Mouse (Mus musculus) right cerebral cortex, postnatal 25 days (tissue): ENCODE data around the gene Wbp2nl.
A peak's percentile ranks its signal among the peaks of the same experiment; 100 is the strongest.

Source experiments
- DNase-seq: peaks from one replicate; pipeline ENCODE4 v3.0.0; 2022

The Wbp2nl gene

GRCm38 (mm10) chr15:82298764-82299561 is at the start of gene Wbp2nl:
Gene Wbp2nl (plus strand): TSS chr15:82298954.
- DNase-seq = no peak

GRCm38 (mm10) chr15:82251579-82251978 is 47.2 kb upstream of the Wbp2nl start:
- DNase-seq = no peak

DNA sequence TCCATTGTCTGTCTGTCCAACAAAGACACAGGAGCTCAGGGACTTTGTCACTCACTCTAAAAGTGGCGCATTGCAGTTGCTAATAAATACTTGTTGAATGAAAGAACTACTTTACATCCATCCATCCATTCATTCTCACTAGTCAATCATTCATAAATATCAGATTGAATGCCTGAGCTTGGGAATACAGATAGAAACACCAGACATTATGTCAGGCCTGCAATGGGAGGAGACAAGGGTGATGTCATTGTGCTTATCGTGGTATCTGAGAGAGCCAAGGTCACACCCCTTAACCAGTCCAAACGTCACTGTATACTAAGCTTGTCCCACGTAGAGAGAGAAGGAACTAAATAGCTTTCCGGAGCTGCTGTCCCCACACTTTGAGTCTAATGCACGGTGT is 46.7 kb upstream of the Wbp2nl start, which contains the start of gene 1500009C09Rik:
1500009C09Rik (plus strand) TSS at position 301 of the 400 bp plus-strand sequence.
- DNase-seq = no peak

DNA sequence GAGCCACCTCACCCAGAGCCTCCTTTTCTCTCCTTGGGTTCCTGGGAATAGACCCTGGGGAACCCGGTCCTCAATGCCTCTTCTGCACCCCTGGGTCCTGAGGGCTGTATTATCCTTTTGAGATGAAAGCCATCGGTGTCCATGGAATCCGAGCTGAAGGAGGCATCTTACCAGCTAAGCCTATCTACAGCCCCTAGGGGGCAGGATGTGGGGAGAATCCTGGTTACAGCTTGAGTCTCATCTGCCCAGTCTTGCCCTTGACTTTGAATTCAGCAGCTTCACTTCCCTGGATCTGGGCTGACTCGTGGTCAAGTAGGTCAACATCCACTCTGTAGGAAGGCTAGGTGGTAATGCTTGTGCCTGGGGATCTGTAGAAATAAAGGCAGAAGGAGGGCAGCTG is 43.5 kb upstream of the Wbp2nl start:
- no peak for DNase-seq

- peak; percentile 83 for DNase-seq
Measured at GRCm38 (mm10) chr15:82255944-82256383, 42.8 kb upstream of the Wbp2nl start.

DNA sequence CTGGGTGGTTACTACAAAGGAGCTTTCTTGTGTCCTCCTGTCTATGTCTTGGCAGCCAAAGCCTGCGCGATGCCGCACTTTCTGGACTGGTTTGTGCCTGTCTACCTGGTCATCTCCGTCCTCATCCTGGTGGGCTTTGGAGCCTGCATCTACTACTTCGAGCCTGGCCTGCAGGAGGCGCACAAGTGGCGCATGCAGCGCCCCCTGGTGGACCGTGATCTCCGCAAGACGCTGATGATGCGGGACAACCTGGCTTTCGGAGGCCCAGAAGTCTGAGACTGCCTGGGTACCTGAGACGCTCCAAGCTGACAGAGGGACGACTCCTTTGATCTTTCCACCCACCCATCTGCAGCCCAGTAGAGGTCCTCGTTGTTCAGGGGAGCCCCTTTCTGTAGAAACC is 39.2 kb upstream of the Wbp2nl start:
- DNase-seq = peak; percentile 58

DNA sequence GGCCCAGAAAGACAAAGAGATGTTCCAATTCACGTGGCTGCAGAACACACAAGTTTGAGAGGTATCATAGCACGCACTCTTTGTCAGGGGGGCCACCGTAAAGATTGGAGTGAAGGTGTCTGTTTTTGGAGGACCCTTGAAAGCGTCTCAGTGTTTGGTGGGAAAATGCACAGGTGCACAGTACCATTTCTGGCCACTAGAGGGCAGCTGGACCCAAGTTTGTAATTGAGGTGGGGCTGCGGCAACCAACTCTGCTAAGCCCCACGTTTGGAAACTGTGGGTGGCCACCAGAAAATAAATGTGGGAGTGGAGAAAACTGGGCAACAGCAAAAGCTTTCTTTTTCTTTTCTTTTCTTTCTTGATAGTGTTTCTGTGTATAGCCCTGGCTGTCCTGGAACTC is 32.4 kb upstream of the Wbp2nl start:
- DNase-seq = peak; percentile 51

GRCm38 (mm10) chr15:82268185-82268584 is 30.6 kb upstream of the Wbp2nl start:
- DNase-seq = peak; percentile 31

- no peak for DNase-seq
Measured at GRCm38 (mm10) chr15:82268783-82269182, 30.0 kb upstream of the Wbp2nl start.

GRCm38 (mm10) chr15:82271201-82271600 is 27.6 kb upstream of the Wbp2nl start:
- peak; percentile 70 for DNase-seq

GRCm38 (mm10) chr15:82272295-82272694 is 26.5 kb upstream of the Wbp2nl start:
- DNase-seq = no peak

GRCm38 (mm10) chr15:82274593-82274926 is 24.2 kb upstream of the Wbp2nl start, which contains the start of gene Sept3:
Gene Sept3 (plus strand): TSS chr15:82274893.
- DNase-seq = no peak

GRCm38 (mm10) chr15:82274927-82275901 is 23.5 kb upstream of the Wbp2nl start:
- peak; percentile 85 for DNase-seq

DNA sequence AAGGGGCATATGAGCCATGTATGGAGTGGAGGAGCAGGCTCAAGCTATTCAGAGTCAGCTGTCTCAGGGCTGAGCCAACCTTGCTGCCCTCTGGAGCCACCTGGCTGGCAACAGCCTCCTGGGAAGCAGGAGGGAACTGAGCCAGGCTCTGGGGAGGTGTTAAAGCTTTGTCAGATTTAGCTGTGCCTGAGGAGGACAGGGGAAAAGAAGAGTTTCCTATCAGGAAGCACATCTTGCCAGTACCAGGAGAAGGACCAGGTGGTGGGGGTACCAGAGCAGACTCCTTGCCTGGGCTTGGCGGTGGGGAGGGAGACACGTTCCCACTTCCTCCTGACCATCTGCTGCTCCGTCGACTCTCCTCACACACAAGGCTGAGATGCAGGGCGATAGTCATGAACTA is 21.2 kb upstream of the Wbp2nl start:
- peak; percentile 53 for DNase-seq

DNA sequence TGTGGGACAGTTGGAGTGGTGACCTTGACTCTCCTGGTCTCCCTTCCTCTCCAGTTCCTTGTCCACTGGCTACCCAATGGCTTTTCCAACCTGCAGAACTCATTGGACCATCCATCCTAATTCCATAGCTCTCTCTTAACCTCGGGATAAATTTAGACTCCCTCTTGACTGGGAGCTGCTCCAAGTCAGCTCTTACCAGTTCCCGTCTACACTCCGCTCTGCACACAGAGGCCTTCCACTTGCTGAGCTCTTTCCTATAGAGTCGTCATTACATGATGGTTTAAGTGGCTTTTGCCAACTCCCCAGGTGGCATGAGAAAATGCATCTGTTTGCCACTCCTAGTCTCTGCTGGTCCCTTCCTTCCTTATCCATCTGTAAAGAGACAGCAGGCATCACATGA is 18.1 kb upstream of the Wbp2nl start:
- DNase-seq = no peak

- DNase-seq = no peak
Measured at GRCm38 (mm10) chr15:82286157-82286556, 12.6 kb upstream of the Wbp2nl start.

GRCm38 (mm10) chr15:82290252-82290651 is 8.5 kb upstream of the Wbp2nl start:
- DNase-seq = no peak

DNA sequence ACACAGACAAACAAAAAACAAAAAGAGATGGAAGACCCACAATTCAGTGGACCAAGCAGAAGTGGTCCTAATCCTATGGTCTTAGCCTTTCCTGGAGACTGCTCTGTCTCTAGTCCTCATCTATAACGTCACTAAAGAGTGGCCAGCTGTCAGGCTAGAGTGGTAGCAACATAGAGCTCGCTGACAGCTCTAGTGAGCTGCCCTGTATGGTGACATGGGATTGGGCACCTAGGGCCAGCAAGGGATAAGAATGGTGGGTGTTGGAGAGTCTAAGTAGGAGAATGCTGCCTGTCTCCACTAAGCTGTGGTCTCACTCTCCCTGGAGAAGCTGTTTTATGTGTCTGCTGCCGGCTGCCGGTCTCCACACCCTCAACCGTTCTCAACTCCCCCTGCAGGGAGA is 5.9 kb upstream of the Wbp2nl start:
- no peak for DNase-seq

DNA sequence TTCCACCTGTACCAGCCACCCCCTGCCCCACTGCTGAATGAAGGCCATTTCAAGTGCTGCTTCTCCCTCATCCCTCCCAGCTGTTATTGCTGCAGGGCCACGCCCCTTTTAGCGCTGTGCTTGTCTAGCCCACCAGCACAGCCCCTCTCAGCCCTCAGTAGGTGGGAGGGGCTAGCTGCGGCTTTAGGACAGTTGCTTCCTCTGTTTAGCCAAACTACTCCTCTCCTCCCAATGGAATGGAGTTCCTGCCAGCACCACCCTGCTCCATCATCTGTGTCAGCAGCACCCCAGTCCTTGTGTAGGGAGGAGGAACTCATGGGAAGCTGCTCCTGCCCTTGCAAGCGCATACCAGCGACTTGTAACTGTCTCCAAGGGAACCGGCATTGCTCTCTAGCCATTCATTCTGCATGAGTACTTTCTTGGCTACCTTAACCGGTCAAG is 5.5 kb upstream of the Wbp2nl start:
- no peak for DNase-seq

GRCm38 (mm10) chr15:82294059-82294458 is 4.7 kb upstream of the Wbp2nl start:
- no peak for DNase-seq

GRCm38 (mm10) chr15:82307107-82307506 is 8.4 kb downstream of the Wbp2nl start:
- DNase-seq = no peak

DNA sequence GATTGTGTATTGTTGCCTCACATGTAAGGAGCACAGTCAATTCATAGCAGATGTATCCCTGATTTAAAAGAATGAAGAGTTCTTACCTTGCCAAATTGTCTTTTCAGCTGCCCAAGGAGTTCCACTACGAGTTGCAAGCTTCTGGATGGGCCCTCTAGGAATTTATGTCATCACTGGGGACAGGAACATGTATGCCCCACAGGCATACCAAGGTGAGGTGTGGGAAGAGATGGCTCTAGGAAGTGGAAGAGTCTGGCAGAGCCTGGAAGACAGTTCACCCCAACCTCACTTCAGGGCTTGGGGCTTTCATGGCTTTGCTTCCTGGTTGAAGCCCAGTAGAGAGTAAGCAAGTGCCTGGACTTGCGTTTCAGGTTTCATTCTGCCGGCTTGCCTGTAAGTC is 9.7 kb downstream of the Wbp2nl start:
- no peak for DNase-seq

- DNase-seq = no peak
Measured at GRCm38 (mm10) chr15:82317839-82318238, 19.1 kb downstream of the Wbp2nl start.

DNA sequence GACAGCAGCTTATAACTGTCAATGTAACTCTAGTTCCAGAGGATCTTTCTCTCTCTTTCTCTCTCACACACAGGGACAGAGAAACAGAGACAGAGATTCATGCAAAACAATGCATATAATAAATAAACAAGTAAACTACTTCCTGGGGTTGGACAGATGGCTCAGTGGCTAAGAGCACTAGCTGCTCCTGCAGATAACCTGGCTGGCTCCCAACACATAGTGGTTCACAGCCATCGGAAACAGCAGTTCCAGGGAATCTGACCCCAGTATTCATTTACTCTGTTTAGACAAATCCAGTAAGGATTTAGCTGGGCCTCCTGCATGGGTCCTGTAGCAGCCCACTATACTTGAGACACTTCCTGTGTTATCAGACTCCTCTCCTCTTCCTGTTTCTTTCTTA is 20.9 kb downstream of the Wbp2nl start:
- DNase-seq = no peak
